Mouse (Mus musculus) CH12.LX (cell line): Measurements from ENCODE around the gene Rnf26. TPM values are rescaled to one million over a fixed set of nuclear protein-coding genes. Genes with fewer than 3 reads are reported as not detected.

ENCODE experiments used
- DNase-seq: peaks from one replicate; pipeline ENCODE4 v3.0.0-alpha.2; 2013; ENCODE audit errors: extremely low read depth
- H3K27ac ChIP-seq: 2 replicates; pipeline ENCODE4 v1.5.1; 2012; ENCODE audit warnings: low read depth, mild to moderate bottlenecking, control low read depth, moderate library complexity; ENCODE audit not compliant: insufficient read depth
- H3K27me3 ChIP-seq: replicated peaks from 2 replicates; pipeline ENCODE3; 2012; ENCODE audit warnings: inconsistent platforms
- H3K36me3 ChIP-seq, 2 experiments: replicated peaks in 1 of 2; 2 replicates each; pipeline versions ENCODE3 to v1.6.1; 2012; ENCODE audit warnings: inconsistent platforms in 1 of 2, low read length in 1 of 2, mild to moderate bottlenecking in 1 of 2, mixed read lengths in 1 of 2, moderate library complexity in 1 of 2; ENCODE audit not compliant: control insufficient read depth in 1 of 2, insufficient read depth in 1 of 2
- H3K4me1 ChIP-seq, 2 experiments: 2 replicates each; pipeline ENCODE4 v1.6.1; 2012; ENCODE audit warnings: inconsistent platforms in 1 of 2, moderate library complexity in 1 of 2; ENCODE audit not compliant: insufficient read depth in 2 of 2, control insufficient read depth in 1 of 2
- H3K4me2 ChIP-seq: 2 replicates; pipeline ENCODE4 v1.6.1; 2012; ENCODE audit warnings: low read depth, mild to moderate bottlenecking, control low read depth; ENCODE audit not compliant: poor library complexity, insufficient read depth, severe bottlenecking
- H3K4me3 ChIP-seq, 3 experiments: fragments of 150-350 bp in 1 of 3; sonication (generic) in 1 of 3; replicated peaks in 1 of 3; 2 replicates each; pipeline versions ENCODE3 to v1.5.1; 2011 to 2012; ENCODE audit warnings: low read depth in 2 of 3, low read length in 2 of 3, mild to moderate bottlenecking in 2 of 3, moderate library complexity in 2 of 3, control low read depth in 1 of 3, improper control_type of control experiment in 1 of 3, inconsistent platforms in 1 of 3, mixed read lengths in 1 of 3; ENCODE audit not compliant: poor library complexity in 1 of 3
- H3K79me2 ChIP-seq: replicated peaks from 2 replicates; pipeline ENCODE4 v1.6.1; 2012; ENCODE audit warnings: mild to moderate bottlenecking, moderate library complexity; ENCODE audit not compliant: control insufficient read depth, poor library complexity, insufficient read depth, severe bottlenecking; ENCODE audit errors: extremely low read depth
- H3K9ac ChIP-seq: 2 replicates; pipeline ENCODE4 v1.6.1; 2012; ENCODE audit warnings: low read depth, mild to moderate bottlenecking, control low read depth, moderate library complexity; ENCODE audit not compliant: insufficient read depth
- H3K9me3 ChIP-seq: replicated peaks from 2 replicates; pipeline ENCODE3; 2012; ENCODE audit warnings: low read length, inconsistent platforms, mixed read lengths
- CHD2 ChIP-seq: IDR thresholded peaks from 2 replicates; pipeline ENCODE4 v1.6.1; 2011; ENCODE audit warnings: low read length, improper control_type of control experiment
- ELF1 ChIP-seq: IDR thresholded peaks from 2 replicates; pipeline ENCODE4 v1.6.1; 2014; ENCODE audit warnings: low read depth, mild to moderate bottlenecking, inconsistent platforms, low read length, improper control_type of control experiment
- GABPA ChIP-seq: IDR thresholded peaks from 2 replicates; pipeline ENCODE4 v1.6.1; 2012; ENCODE audit warnings: low read depth, low read length, improper control_type of control experiment, inconsistent platforms; ENCODE audit not compliant: insufficient replicate concordance
- IRF4 ChIP-seq: IDR thresholded peaks from 2 replicates; pipeline ENCODE4 v1.6.1; 2014; ENCODE audit warnings: low read depth, mild to moderate bottlenecking, inconsistent platforms, low read length, improper control_type of control experiment
- JUN ChIP-seq: IDR thresholded peaks from 2 replicates; pipeline ENCODE4 v1.6.1; 2011; ENCODE audit warnings: low read depth, mild to moderate bottlenecking, low read length, improper control_type of control experiment, moderate library complexity; ENCODE audit not compliant: insufficient read depth
- JUND ChIP-seq: conservative IDR thresholded peaks from 2 replicates; pipeline ENCODE4 v1.6.1; 2011; ENCODE audit warnings: low read depth, low read length, improper control_type of control experiment
- MAFK ChIP-seq: IDR thresholded peaks from 2 replicates; pipeline ENCODE4 v1.6.1; 2011; ENCODE audit warnings: low read length, improper control_type of control experiment; ENCODE audit not compliant: insufficient replicate concordance
- MAX ChIP-seq: IDR thresholded peaks from 2 replicates; pipeline ENCODE4 v1.6.1; 2011; ENCODE audit warnings: low read length, improper control_type of control experiment
- MYC ChIP-seq: IDR thresholded peaks from 2 replicates; pipeline ENCODE4 v1.6.1; 2011; ENCODE audit warnings: low read depth, mild to moderate bottlenecking, improper control_type of control experiment, low read length
- NELFE ChIP-seq: IDR thresholded peaks from 2 replicates; pipeline ENCODE4 v1.6.1; 2011; ENCODE audit warnings: low read depth, low read length, improper control_type of control experiment
- NRF1 ChIP-seq: IDR thresholded peaks from 2 replicates; pipeline ENCODE4 v1.6.1; 2014; ENCODE audit warnings: low read depth, mild to moderate bottlenecking, inconsistent platforms, low read length, improper control_type of control experiment, moderate library complexity
- POLR2A ChIP-seq: IDR thresholded peaks from 2 replicates; pipeline ENCODE4 v1.6.1; 2011; ENCODE audit warnings: low read depth, mild to moderate bottlenecking, improper control_type of control experiment, low read length
- POLR2AphosphoS2 ChIP-seq: IDR thresholded peaks from 2 replicates; pipeline ENCODE4 v1.6.1; 2011; ENCODE audit warnings: low read depth, low read length, improper control_type of control experiment
- RAD21 ChIP-seq: IDR thresholded peaks from 2 replicates; pipeline ENCODE4 v1.6.1; 2011; ENCODE audit warnings: low read depth, mild to moderate bottlenecking, low read length, improper control_type of control experiment, moderate library complexity
- RCOR1 ChIP-seq: conservative IDR thresholded peaks from 2 replicates; pipeline ENCODE4 v1.6.1; 2012; ENCODE audit warnings: low read depth, mild to moderate bottlenecking, inconsistent platforms, low read length, improper control_type of control experiment
- SIN3A ChIP-seq: IDR thresholded peaks from 2 replicates; pipeline ENCODE4 v1.6.1; 2012; ENCODE audit warnings: low read length, improper control_type of control experiment, inconsistent platforms
- SMC3 ChIP-seq: IDR thresholded peaks from 2 replicates; pipeline ENCODE4 v1.6.1; 2011; ENCODE audit warnings: low read depth, low read length, improper control_type of control experiment
- TBP ChIP-seq: conservative IDR thresholded peaks from 2 replicates; pipeline ENCODE4 v1.6.1; 2011; ENCODE audit warnings: low read depth, low read length, improper control_type of control experiment
- TCF12 ChIP-seq: IDR thresholded peaks from 2 replicates; pipeline ENCODE4 v1.6.1; 2014; ENCODE audit warnings: low read depth, mild to moderate bottlenecking, inconsistent platforms, low read length, improper control_type of control experiment
- USF1 ChIP-seq: IDR thresholded peaks from 2 replicates; pipeline ENCODE4 v1.6.1; 2014; ENCODE audit warnings: low read depth, mild to moderate bottlenecking, inconsistent platforms, low read length, improper control_type of control experiment
- USF2 ChIP-seq: conservative IDR thresholded peaks from 2 replicates; pipeline ENCODE4 v1.6.1; 2011; ENCODE audit warnings: low read depth, low read length, improper control_type of control experiment
- ZC3H11A ChIP-seq: IDR thresholded peaks from 2 replicates; pipeline ENCODE4 v1.6.1; 2012; ENCODE audit warnings: low read depth, mild to moderate bottlenecking, inconsistent platforms, low read length, improper control_type of control experiment
- ZKSCAN1 ChIP-seq: IDR thresholded peaks from 2 replicates; pipeline ENCODE4 v1.6.1; 2012; ENCODE audit warnings: low read depth, inconsistent platforms, low read length, improper control_type of control experiment, borderline replicate concordance
- ZMIZ1 ChIP-seq: IDR thresholded peaks from 2 replicates; pipeline ENCODE4 v1.6.1; 2012; ENCODE audit warnings: low read depth, mild to moderate bottlenecking, inconsistent platforms, low read length, improper control_type of control experiment
- ZNF384 ChIP-seq: IDR thresholded peaks from 2 replicates; pipeline ENCODE4 v1.6.1; 2012; ENCODE audit warnings: low read depth, low read length, improper control_type of control experiment, inconsistent platforms
- dilution Hi-C: fragments of 300-500 bp; cut with MboI; formaldehyde crosslinking; loops from 2 replicates; pipeline ENCODE4 v1.14.3; 2020; ENCODE audit warnings: low sequenced_read_pairs; ENCODE audit not compliant: extremely low pct_unique_long_range_greater_than_20kb, extremely low pct_ligation_motif_present
- in situ Hi-C: fragments of 300-500 bp; cut with MboI; formaldehyde crosslinking; loops from 3 replicates; pipeline ENCODE4 v1.14.3; 2019; ENCODE audit warnings: low sequenced_read_pairs, low pct_ligation_motif_present, low pct_unique_long_range_greater_than_20kb, mixed read lengths
- polyA plus RNA-seq: library from polyadenylated mRNA; unstranded; fragments of >175 nt; gene quantifications from 2 replicates; pipeline ENCODE4 v1.2.1, GENCODE M21; 2012; ENCODE audit warnings: low read depth; ENCODE audit not compliant: insufficient read length
- total RNA-seq, 2 experiments: library from RNA; depleted of rRNA; stranded (reverse); fragments of 300-350 nt in 1 of 2; fragments of >200 nt in 1 of 2; gene quantifications; 2 replicates each; pipeline ENCODE4 v1.2.3; 2012 to 2014

Rnf26 gene
- total and polyA plus RNA-seq, 3 experiments, result 11.7 to 40.0 (median 15.3) TPM

DNA sequence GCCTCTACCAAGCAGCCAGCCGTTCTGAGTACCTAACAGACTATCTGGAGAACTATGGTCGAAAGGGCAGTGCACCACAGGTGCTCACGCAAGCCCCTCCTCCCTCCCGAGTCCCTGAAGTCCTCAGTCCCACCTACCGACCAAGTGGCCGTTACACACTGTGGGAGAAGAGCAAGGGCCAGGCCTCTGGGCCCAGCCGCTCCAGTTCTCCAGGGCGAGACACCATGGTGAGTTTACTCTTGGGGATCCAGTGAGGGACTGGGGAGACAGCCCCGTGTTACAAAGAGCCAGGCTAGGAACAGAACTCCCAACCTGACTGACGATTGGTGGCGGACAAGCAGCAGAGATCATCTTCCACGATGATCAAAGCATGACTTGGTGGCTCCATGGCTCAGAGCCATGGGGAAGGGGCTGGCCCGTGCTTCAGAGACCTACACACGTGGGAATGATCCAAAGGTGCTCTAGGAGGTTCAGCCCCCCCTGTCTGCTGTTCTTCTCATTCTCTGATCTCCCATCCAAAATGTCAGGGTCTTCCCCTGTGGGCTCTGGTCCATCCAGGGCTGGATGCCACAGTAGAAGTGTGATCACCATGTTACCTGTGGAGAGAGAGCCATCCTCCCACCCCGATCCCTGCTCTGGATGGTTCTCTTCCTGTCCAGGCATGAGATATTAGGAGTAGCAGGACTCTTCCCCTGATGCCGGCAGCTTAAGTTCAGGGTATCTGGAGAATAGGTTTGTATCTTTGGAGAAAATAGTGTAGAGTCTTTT, 37.1 kb downstream of the Rnf26 start:
- Histone ChIP-seq H3K27ac (no peak overlapping the region), H3K4me1 (peaks cover 7 to 16% of the 10 kb centered on the region in 2 experiments), H3K9ac (no peak overlapping the region), H3K27me3 (peaks cover 62% of the 10 kb centered on the region), H3K79me2 (no peaks in the 10 kb centered on the region), H3K4me2 (no peak overlapping the region)
- in situ Hi-C loops, result no loop called here
- DNase-seq, result no peak
- TF ChIP-seq TCF12, result no peak
- TF ChIP-seq NRF1, result no peak
- no peak for TF ChIP-seq RAD21
- TF ChIP-seq USF1, result no peak
- no peak for TF ChIP-seq ZC3H11A
- TF ChIP-seq MAX, result no peak
- no peak for TF ChIP-seq GABPA
- TF ChIP-seq ZMIZ1, result no peak
- no peak for TF ChIP-seq JUND
- no peak for TF ChIP-seq ZKSCAN1
- TF ChIP-seq POLR2AphosphoS2, result no peak
- no peak for TF ChIP-seq RCOR1
- no peak for TF ChIP-seq JUN
- no peak for TF ChIP-seq MYC
- TF ChIP-seq SIN3A, result no peak
- TF ChIP-seq SMC3, result no peak
- TF ChIP-seq MAFK, result no peak
- TF ChIP-seq CHD2, result no peak
- TF ChIP-seq, all 38 proteins: peak for 0
- Histone ChIP-seq H3K36me3 (no peaks in the 10 kb centered on the region), H3K9me3 (no peaks in the 10 kb centered on the region), H3K4me3 (no peak overlapping the region)
- dilution Hi-C loops, result no loop called here

DNA sequence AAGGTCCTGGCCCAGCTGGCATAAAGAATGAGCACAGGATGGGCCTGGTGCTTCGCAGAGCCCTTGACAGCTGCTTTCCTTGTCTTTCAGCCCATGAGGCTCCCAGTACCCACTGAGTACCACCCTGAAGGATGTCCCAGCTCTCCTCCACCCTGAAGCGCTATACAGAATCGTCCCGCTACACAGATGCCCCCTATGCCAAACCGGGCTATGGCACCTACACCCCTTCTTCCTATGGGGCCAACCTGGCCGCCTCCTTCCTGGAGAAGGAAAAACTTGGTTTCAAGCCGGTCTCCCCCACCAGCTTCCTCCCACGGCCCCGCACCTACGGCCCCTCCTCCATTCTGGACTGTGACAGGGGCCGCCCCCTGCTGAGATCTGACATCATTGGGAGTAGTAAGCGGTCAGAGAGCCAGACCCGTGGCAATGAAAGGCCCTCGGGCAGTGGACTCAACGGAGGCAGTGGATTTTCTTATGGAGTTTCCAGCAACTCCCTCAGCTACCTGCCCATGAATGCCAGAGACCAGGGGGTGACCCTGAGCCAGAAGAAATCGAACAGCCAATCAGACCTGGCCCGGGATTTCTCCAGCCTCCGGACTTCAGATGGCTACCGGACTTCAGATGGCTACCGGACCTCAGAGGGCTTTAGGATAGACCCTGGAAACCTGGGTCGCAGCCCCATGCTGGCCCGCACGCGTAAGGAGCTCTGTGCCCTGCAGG, 37.9 kb downstream of the Rnf26 start:
- H3K27me3 ChIP-seq, result peaks cover 63% of the 10 kb centered on the region

More for the DNA sequence above, 37.9 kb downstream of the Rnf26 start:
- Histone ChIP-seq H3K9ac (no peak overlapping the region), H3K79me2 (no peaks in the 10 kb centered on the region), H3K4me2 (no peak overlapping the region), H3K4me1 (peaks cover 10 to 23% of the 10 kb centered on the region in 2 experiments), H3K27ac (no peak overlapping the region)
- in situ Hi-C loops (no loop called here), dilution Hi-C loops (no loop called here)
- no peak for DNase-seq
- TF ChIP-seq MAFK, result no peak
- TF ChIP-seq CHD2, result no peak
- no peak for TF ChIP-seq POLR2A
- no peak for TF ChIP-seq ZMIZ1
- no peak for TF ChIP-seq USF1
- no peak for TF ChIP-seq ZC3H11A
- TF ChIP-seq IRF4, result no peak
- TF ChIP-seq TBP, result no peak
- TF ChIP-seq GABPA, result no peak
- TF ChIP-seq NELFE, result no peak
- TF ChIP-seq NRF1, result no peak
- TF ChIP-seq ZNF384, result no peak
- TF ChIP-seq USF2, result no peak
- TF ChIP-seq ELF1, result no peak
- TF ChIP-seq, all 38 proteins: peak for 0
- no peaks in the 10 kb centered on the region for H3K36me3 ChIP-seq
- no peak overlapping the region for H3K4me3 ChIP-seq
- no peaks in the 10 kb centered on the region for H3K9me3 ChIP-seq
